Mouse (Mus musculus) stomach, postnatal 0 days (tissue): ENCODE measurements around the gene Lrrc45.

Experiments
- CTCF ChIP-seq: IDR thresholded peaks from 2 replicates; pipeline ENCODE4 v1.5.1; 2016; ENCODE audit warnings: antibody characterized with exemption, low read depth, mild to moderate bottlenecking, moderate library complexity
- EP300 ChIP-seq: optimal IDR thresholded peaks from 2 replicates; pipeline ENCODE3; 2016; ENCODE audit warnings: antibody characterized with exemption

DNA sequence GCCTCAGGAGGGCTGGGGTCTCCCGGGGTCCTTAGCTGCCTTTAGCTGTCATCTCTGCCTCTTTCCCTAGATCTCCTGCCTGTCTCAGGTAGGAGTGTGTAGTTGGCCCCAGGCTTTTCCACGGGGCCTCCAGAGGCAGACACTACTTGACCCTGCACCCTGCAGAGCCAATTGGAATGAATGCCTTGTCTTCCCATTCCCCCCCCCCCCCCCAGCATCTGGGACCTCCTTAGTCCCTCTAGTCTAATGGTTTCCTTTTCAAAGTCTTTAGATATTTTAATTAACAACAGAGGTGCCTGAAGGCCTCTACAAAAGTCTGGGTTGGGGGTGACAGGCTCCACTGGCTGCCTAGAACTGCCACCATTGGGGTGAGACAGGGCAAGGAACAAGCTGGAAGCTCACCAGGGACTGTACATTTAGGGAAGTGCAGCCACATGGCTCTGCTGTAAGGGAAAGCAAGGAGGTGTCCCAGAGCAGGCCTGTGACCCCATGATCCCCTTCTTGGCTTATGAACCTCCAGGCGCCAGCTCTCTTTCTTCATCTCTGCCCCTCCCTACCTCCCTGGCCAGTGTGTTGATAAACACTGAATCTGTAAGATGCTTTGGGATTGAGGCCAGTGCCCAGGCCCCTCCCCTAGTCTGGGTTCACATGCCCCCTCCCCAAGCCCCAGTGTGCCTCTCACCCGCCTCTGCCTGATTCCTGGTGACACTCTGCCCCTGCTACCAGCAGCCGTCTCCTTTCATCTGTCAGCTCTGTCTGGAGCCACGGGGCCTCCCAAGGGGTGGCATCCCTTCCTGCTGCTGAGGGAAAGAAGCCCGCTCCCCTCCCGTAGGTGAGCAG, 9.0 kb upstream of the Lrrc45 start:
- TF ChIP-seq CTCF (no peak), EP300 (no peak)
